Mouse (Mus musculus): ENCODE measurements at regions not wholly inside any gene's neighbourhood (a gene's known extent, or its start where the extent isn't known, plus 50 kb on each side); places are given as distances from the start of the nearest gene placed in this dataset.

DNA sequence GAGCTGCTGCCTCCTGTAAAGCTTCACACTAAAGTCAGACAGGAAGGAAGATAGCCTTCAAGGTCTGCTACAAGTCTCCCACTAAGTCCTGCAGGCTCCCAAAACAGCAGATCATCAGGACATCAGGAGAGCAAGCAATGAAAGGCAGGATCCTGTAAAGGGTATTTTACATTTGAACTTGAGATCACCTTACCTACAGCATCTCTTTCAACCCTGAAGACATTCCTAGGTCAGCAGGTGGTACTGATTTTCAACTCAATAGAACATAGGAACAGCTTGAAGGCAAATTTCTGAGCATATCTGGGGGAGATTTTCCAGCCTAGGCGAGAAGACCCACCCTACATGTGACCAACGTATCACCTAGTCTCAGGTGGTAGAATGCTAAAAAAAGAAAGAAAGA, 530.2 kb downstream of the Efnb2 start:
- 76% methylated on average over 2 of the region's 2 CpGs for WGBS
- no peak for DNase-seq (ENCODE audit: low read depth, low spot score)

DNA sequence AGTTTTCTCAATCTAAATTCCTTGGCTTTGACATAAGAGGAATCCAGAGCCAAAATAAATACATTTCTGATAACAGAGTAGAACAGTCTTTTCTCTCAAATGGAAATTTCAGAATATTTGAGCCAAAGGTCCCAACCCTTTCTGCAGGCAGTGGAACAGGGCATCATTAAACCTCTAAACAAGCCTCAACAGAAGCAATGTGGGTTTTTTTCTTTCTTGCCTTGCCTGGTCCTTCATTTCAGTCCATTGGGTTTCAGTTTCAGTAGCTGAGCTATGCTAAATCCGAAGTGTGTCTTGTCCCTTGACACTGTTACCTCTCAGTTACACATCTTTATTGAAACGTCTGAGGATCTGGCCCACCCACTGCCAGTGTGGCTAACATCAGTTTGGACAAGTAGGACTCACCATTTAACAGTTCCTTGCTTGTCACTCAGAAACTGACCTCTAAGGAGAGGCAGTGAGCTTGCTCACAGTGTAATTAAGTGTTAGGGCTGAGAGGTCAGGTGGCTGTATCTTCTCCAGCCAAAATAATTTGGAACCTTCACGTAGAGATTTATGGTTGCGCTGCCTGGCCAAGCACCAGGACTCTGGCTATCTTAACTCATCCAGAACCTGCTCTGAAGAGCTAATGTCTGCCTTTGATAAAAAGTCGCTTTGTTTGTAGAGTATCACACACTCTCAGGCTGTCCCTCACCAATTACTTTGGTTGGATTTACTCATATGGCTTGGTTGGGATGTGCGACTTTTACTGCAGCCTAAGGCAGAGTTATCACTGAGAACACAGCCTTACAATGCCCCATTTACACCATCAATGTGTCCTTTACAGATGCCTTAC, 545.2 kb downstream of the Efnb2 start:
- 75% methylated on average over 6 of the region's 6 CpGs for whole genome bisulfite sequencing
- no peak for DNase-seq (ENCODE audit: low read depth, low spot score)

DNA sequence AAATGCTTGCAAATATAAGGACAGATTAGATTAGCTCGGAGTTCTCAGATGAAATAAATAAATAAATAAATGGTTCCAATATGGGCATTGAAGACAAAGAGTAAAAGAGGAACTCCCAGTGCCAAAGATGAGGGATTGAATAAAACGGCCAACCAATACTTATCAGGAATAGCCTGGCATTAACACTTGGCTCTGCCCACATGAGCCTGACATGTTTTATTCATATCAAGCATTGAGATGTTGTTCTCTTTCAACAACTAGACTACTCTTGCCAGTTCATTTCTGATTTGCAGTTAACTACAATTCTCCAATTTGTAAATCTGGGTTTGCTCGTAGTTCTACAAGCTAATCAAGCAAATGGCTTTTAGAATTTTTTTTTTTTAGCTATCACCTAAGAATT, 546.4 kb downstream of the Efnb2 start:
- 77% methylated on average over 3 of the region's 3 CpGs for WGBS
- DNase-seq (ENCODE audit: low read depth, low spot score) = no peak

DNA sequence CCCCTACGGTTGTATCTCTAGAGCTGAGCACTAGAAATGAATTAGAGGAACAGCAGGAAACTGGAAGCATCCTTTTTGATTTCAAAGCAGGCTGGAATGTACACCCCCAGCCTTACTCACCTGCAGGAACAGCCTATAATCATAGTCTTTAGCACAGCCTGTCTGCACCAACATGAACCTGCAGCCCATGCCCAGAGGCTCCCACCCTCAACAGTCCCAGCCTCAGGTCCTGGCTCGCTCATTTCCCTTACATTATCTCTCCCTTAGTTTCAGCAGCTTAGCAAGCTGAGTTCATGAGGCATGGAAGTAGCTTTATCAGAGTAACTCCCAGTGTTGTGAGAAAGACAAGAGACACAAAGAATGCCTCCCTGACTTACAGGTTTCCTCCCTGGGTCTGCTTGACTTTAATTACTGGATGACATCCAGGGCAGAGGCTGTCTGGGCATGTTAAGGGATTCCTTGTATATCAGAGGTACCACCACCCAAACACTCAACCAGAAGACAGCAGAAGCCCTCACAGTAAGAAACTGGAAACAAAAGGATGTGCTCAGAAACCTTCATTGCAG, 551.2 kb downstream of the Efnb2 start:
- WGBS = 79% methylated on average over 2 of the region's 2 CpGs
- DNase-seq (ENCODE audit: low read depth, low spot score) = no peak

DNA sequence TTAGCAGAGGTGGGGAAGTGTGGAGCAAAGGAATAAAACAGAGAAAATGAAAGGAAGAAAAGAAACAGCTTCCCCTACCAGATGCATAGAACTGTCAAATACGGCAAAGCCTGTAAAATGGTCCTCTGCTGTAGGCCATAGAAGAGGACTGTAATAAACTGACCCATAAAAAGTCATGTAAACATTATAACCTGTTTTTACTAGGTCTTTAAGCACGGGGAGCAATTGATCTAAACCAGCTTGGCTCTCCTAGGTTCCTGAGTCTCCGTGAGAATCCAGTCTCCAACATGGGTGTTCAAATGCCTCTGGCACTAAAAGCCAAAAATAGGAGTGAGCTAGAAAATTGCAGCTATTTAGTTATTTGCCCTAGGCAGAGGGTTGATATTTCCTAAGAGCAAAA, 557.5 kb downstream of the Efnb2 start:
- DNase-seq (ENCODE audit: low read depth, low spot score) = peak; percentile 50
- 23% methylated on average over 3 of the region's 3 CpGs for WGBS

GRCm38 (mm10) chr8:8102010-8102727, 558.9 kb downstream of the Efnb2 start:
- DNase-seq (ENCODE audit: low read depth, low spot score) = peak; percentile 24
- WGBS = 46% methylated on average over 6 of the region's 6 CpGs

GRCm38 (mm10) chr8:8092551-8092950, 568.5 kb downstream of the Efnb2 start:
- no peak for DNase-seq (ENCODE audit: low read depth, low spot score)

GRCm38 (mm10) chr8:8084652-8085051, 576.4 kb downstream of the Efnb2 start:
- DNase-seq (ENCODE audit: low read depth, low spot score) = no peak
- WGBS = 71% methylated on average over 2 of the region's 2 CpGs

DNA sequence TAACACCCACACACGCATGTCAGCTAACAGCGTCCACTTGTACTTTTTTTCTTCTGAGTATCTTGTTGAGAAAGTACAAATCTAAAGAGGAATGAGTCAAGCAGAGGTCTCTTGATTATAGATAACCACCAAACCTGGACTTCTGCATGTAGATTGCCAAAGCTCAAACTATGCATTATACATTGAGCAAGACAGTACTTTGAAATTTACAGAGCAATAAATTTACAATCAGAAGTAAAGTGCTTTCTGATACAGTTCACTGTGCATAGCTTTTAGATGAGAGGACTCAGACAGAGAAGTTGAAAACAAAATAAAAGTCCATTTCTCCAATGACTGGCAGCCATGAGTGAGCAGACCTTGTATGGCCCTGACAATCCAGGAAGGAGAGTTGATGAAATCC, 597.0 kb downstream of the Efnb2 start:
- no peak for DNase-seq (ENCODE audit: low read depth, low spot score)
- 60% methylated on average over 2 of the region's 2 CpGs for WGBS

- DNase-seq (ENCODE audit: low read depth, low spot score) = no peak
- 28% methylated on average over 4 of the region's 4 CpGs for WGBS
Observed at GRCm38 (mm10) chr8:8054224-8054916, 606.7 kb downstream of the Efnb2 start.

DNA sequence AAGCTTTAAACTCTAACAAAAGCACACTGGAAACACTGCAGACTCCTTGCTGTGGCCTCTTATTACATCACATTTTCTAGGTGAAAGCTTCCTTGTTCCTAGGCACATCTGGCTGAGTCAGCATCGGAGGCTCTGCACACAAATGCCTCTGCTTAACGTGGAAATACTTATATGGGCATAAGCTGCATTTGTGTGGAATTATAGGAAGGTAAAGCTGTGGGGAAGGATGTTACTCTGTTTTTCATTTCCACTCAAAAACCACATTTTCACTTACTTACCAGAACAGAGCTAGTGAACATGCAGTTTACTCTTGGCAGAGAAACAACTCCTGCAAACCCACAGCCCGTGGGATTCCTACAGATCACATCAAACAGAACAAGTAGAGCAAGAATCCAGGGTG, 609.9 kb downstream of the Efnb2 start:
- WGBS = 8% methylated on average over 3 of the region's 3 CpGs
- DNase-seq (ENCODE audit: low read depth, low spot score) = no peak

GRCm38 (mm10) chr8:8050778-8051177, 610.3 kb downstream of the Efnb2 start:
- 48% methylated on average over 3 of the region's 3 CpGs for WGBS
- no peak for DNase-seq (ENCODE audit: low read depth, low spot score)

DNA sequence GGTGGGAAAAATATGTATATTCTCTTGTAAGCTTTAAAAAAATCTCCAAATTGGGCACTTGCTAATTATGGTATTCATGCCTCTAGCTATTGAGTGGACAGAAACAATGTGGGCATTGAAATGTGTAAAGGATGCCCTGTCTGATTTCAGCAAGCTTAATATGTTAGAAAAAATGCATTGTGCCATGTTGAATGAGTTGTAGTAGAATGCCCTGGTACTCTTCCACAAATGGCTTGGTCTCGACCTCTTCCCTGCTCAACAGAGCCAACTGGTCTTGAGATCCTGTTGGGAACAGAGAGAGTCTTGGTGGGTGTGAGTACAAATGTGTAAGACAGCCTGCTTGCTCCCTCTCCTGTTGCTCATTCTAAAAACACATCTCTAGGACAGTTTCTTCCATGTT, 616.1 kb downstream of the Efnb2 start:
- WGBS = 86% methylated on average over 1 of the region's 1 CpGs
- DNase-seq (ENCODE audit: low read depth, low spot score) = no peak

DNA sequence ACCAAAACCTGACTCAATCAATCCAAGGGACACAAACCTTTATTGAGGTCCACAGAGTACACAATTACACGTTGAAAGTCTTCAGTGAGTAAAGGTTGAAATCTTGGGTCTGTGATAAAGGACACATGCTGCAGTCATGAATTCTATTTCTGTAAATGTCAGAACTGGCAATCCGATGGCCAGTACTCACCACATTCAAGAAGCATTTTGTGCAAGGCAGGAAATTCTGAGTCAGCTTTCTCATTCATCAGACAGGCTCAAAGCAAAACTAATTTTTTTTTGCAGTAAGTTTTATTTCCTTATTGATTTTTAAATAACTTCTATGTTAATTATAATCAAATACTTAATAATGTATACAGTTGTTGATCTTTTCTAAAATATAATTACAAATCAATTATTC, 616.7 kb downstream of the Efnb2 start:
- WGBS = 58% methylated on average over 2 of the region's 2 CpGs
- DNase-seq (ENCODE audit: low read depth, low spot score) = no peak

- peak; percentile 25 for DNase-seq (ENCODE audit: low read depth, low spot score)
- WGBS = 46% methylated on average over 1 of the region's 1 CpGs
Observed at GRCm38 (mm10) chr8:8037929-8038328, 623.1 kb downstream of the Efnb2 start.

DNA sequence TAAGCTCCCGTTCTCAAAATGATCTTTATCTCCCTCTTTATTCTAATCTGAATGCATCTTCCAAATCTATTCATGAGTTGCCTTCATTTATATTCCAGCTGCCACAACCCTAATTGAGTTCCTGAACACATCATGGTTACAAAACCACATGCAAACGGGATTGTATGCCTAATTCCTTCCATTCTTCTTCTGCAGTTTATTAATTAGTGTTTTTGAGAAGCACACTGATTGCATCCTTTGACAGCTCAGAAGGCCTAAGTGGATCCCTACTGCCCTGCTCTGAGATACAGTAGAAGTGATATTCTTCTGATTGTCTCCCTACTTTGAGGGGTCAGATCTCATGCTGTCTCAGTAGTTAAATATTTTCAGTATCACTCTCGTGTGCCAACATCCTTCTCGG, 649.9 kb downstream of the Efnb2 start:
- WGBS = 75% methylated on average over 4 of the region's 4 CpGs
- DNase-seq (ENCODE audit: low read depth, low spot score) = no peak

DNA sequence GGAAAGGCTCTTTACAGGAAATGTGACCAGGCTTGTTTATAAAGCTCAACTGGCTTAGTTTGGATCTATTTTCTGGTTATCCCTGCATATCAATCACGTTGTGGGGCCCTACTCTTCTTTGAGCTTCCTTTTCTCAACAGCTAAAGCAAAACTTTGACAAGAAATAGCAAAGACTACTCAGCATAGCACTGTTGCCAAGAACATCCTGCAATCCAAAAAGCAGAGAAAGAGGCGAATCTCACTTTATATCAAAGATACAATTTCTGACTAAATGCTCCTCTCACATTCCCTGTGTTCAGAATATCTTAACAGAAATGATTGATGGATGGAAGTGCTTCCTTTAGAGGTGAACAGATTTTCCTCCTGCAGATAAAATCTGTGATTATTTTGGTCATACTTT, 666.1 kb downstream of the Efnb2 start:
- WGBS = 56% methylated on average over 2 of the region's 2 CpGs
- DNase-seq (ENCODE audit: low read depth, low spot score) = no peak

DNA sequence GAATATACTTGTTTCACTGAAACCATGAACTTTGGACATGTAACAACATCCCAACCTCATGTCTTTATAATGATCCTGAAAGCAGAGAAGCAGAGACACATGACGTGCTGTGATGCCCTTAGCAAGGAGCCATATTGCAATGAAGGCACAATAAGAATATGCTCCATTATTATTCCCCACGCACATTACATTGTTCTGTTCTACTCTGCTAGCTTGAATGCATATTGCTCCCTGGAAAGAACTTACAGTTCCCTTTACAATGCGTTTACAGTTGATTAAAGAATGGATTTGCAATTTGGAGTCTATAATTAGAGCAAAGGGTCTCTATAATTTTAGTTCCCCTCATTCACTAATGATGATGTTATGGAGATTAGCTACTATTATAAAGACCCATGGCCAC, 672.2 kb downstream of the Efnb2 start:
- WGBS = 84% methylated on average over 3 of the region's 3 CpGs
- DNase-seq (ENCODE audit: low read depth, low spot score) = no peak

DNA sequence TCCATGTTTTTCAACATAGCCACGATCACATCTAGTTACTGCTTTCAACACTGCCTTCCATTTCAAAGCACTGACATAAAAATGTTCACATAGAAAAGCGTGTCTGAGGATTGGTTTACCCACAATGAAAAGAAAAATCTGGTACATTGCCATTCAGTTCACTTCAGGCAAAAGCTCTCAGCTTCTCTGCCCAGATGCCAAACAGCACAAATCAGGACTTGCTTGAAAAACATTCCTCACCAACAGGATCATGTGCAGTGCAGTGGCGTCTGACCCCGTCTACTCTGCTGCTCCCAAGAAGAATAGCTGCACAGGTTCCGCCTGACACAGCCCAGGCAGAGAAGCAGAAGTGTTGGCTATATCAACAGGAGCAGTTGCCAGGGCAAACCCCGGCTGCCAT, 684.0 kb downstream of the Efnb2 start:
- DNase-seq (ENCODE audit: low read depth, low spot score) = no peak
- 80% methylated on average over 6 of the region's 6 CpGs for WGBS

- no peak for DNase-seq (ENCODE audit: low read depth, low spot score)
- WGBS = 90% methylated on average over 4 of the region's 4 CpGs
Observed at GRCm38 (mm10) chr8:7973791-7974190, 687.3 kb downstream of the Efnb2 start.
